Mouse (Mus musculus) liver, embryonic 15.5 days (tissue): ENCODE data around the gene Ifi214. TPM values are rescaled to one million over a fixed set of nuclear protein-coding genes. Genes with fewer than 3 reads are reported as not detected.

Experiments used
- microRNA-seq: library from miRNA; unstranded; fragments of <30 nt; microRNA quantifications from one replicate; pipeline ENCODE4, GENCODE M21; 2016
- polyA plus RNA-seq: library from polyadenylated mRNA; unstranded; fragments of >200 nt; fragmentation: Nextera tagmentation; extraction: Ambion mirVana; gene quantifications from 2 replicates; pipeline ENCODE4 v1.2.1, GENCODE M21; 2015

Gene Ifi214
- polyA plus RNA-seq, 1 experiment from 2014 or later = 0.02 TPM

Small RNA genes lying within 50 kb of the gene (microRNA-seq; reads per million reads assigned to microRNA genes)
- gene Gm44481 = not detected

Other genes starting within 250 kb of the Ifi214 start
- gene Ackr1, start 202.2 kb downstream of the Ifi214 start, polyA plus RNA-seq = 74.7 and 83.3 TPM in 2 replicates
- gene Aim2, start 185.1 kb downstream of the Ifi214 start, polyA plus RNA-seq = 3.3 and 4.2 TPM in 2 replicates
- 1.7 and 2.0 TPM in 2 replicates for gene Cadm3, start 168.3 kb downstream of the Ifi214 start, polyA plus RNA-seq
- 0.10 and 0.18 TPM in 2 replicates for gene Ifi206, start 44.9 kb downstream of the Ifi214 start, polyA plus RNA-seq
- gene Ifi213, start 63.3 kb upstream of the Ifi214 start, polyA plus RNA-seq = 0.17 and 0.38 TPM in 2 replicates
- 0.83 and 0.90 TPM in 2 replicates for gene Ifi209, start 95.0 kb upstream of the Ifi214 start, polyA plus RNA-seq
- gene Ifi208, start 137.7 kb upstream of the Ifi214 start, polyA plus RNA-seq = not detected in 2 replicates
- 1.3 and 1.4 TPM in 2 replicates for gene Ifi207, start 205.8 kb upstream of the Ifi214 start, polyA plus RNA-seq
- gene Ifi204, start 231.0 kb upstream of the Ifi214 start, polyA plus RNA-seq = 4.5 and 4.9 TPM in 2 replicates